Mouse (Mus musculus): ENCODE data around the gene Ppm1n. TPM values are rescaled to one million over a fixed set of nuclear protein-coding genes. Genes with fewer than 3 reads are reported as not detected.
A peak's percentile ranks its signal among the peaks of the same experiment; 100 is the strongest.

The Ppm1n gene
- total and polyA plus RNA-seq, 3 experiments, result not detected

DNA sequence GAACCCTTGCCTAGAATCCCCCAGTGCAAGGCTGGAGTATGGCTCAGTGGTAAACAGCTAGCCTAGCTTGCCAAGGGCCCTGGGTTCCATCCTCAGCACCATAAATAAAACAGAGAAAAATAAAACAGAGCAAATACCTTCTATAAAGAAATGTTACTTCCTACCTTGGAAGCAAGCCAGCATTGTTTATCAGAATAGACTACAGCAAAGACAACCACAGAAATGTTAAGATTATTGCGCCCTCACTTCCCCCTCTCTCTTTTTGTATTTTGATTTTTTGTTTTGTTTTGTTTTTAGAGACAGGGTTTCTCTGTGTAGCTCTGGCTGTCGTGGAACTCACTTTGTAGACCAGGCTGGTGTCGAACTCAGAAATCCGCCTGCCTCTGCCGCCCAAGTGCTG, 17.9 kb upstream of the Ppm1n start:
- Histone ChIP-seq H3K27ac (ENCODE audit: control insufficient read depth, low read depth, low read length) (no peak overlapping the region), H3K27me3 (ENCODE audit: control insufficient read depth in 1 of 2, insufficient read depth in 2 of 2, low read length in 2 of 2) (no peaks in the 10 kb centered on the region), H3K4me1 (ENCODE audit: control insufficient read depth in 1 of 2, insufficient read depth in 2 of 2, low read length in 2 of 2) (peaks cover 0 to 8% of the 10 kb centered on the region in 2 experiments; a peak in 2 of 4 replicates), H3K9ac (ENCODE audit: control insufficient read depth, low read depth, low read length, poor library complexity, severe bottlenecking) (no peak overlapping the region), H3K4me3 (ENCODE audit: control insufficient read depth in 1 of 2, insufficient read depth in 1 of 2, low read depth in 2 of 2, low read length in 2 of 2) (no peak overlapping the region), H3K36me3 (ENCODE audit: control insufficient read depth in 1 of 2, insufficient read depth in 2 of 2, low read length in 2 of 2) (no peaks in the 10 kb centered on the region), H3K9me3 (replicated peaks; ENCODE audit: insufficient read depth, low read length) (no peaks in the 10 kb centered on the region), H3K79me2 (ENCODE audit: control insufficient read depth, insufficient read depth, low read length, poor library complexity) (no peaks in the 10 kb centered on the region)
- peak; percentile 66 for DNase-seq (ENCODE audit: low read depth, low spot score)
- TF ChIP-seq ELF1 (IDR thresholded peaks at IDR 0.05; ENCODE audit: low read depth, low read length) (no peak), POLR2AphosphoS5 (IDR thresholded peaks at IDR 0.05; ENCODE audit: borderline replicate concordance, low read depth, low read length) (no peak), EP300 (IDR thresholded peaks at IDR 0.05; ENCODE audit: low read depth in 1 of 2, low read length in 2 of 2) (peak in 1 of 2 experiments; percentile 23; a peak in 1 of 4 replicates), ZKSCAN1 (IDR thresholded peaks at IDR 0.05; ENCODE audit: low read depth, low read length) (no peak), NELFE (IDR thresholded peaks at IDR 0.05; ENCODE audit: low read depth, low read length) (no peak), RCOR1 (IDR thresholded peaks at IDR 0.05; ENCODE audit: low read depth, low read length) (peak; percentile 93), SIN3A (IDR thresholded peaks at IDR 0.05; ENCODE audit: low read length) (0 out of 2 replicates have a peak, but pooled peaks have one; percentile 35), MYB (IDR thresholded peaks at IDR 0.05; ENCODE audit: low read depth, low read length) (no peak), GATA1 (IDR thresholded peaks at IDR 0.05; ENCODE audit: low read depth, low read length) (0 out of 2 replicates have a peak, but pooled peaks have one; percentile 30), TBP (IDR thresholded peaks at IDR 0.05; ENCODE audit: low read depth, low read length) (no peak)

DNA sequence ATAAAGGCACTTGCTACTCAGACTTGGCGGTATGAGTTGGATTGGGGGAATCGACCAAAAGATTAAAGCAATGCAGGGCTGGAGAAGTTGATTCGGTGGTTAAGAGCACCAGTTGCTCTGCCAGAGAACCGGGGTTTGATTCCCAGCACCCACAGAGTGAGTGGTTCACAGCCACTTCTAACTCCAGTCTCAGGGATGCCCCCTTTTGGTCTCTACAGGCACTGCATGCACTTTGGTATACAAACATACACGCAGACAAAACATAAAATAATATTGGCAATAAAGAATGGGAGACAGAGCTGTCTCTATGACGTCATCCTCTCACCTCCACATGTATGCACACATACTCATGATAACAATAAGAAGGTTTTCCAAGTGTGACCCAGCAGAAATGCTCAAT, 17.2 kb upstream of the Ppm1n start:
- Histone ChIP-seq H3K27me3 (ENCODE audit: control insufficient read depth in 1 of 2, insufficient read depth in 2 of 2, low read length in 2 of 2) (no peaks in the 10 kb centered on the region), H3K9me3 (replicated peaks; ENCODE audit: insufficient read depth, low read length) (no peaks in the 10 kb centered on the region), H3K27ac (ENCODE audit: control insufficient read depth, low read depth, low read length) (no peak overlapping the region), H3K79me2 (ENCODE audit: control insufficient read depth, insufficient read depth, low read length, poor library complexity) (no peaks in the 10 kb centered on the region), H3K36me3 (ENCODE audit: control insufficient read depth in 1 of 2, insufficient read depth in 2 of 2, low read length in 2 of 2) (no peaks in the 10 kb centered on the region), H3K4me3 (ENCODE audit: control insufficient read depth in 1 of 2, insufficient read depth in 1 of 2, low read depth in 2 of 2, low read length in 2 of 2) (no peak overlapping the region), H3K9ac (ENCODE audit: control insufficient read depth, low read depth, low read length, poor library complexity, severe bottlenecking) (no peak overlapping the region), H3K4me1 (ENCODE audit: control insufficient read depth in 1 of 2, insufficient read depth in 2 of 2, low read length in 2 of 2) (peaks cover 0 to 8% of the 10 kb centered on the region in 2 experiments; a peak in 2 of 4 replicates)
- no peak for TF ChIP-seq BHLHE40 (IDR thresholded peaks at IDR 0.05; ENCODE audit: borderline replicate concordance, low read depth, low read length)
- TF ChIP-seq UBTF (IDR thresholded peaks at IDR 0.05; ENCODE audit: borderline replicate concordance, insufficient read depth, low read depth, low read length), result no peak
- no peak for TF ChIP-seq CHD1 (IDR thresholded peaks at IDR 0.05; ENCODE audit: low read depth, low read length)
- peak in 2 of 3 experiments; percentile 35 to 39; a peak in 4 of 6 replicates for TF ChIP-seq CTCF (IDR thresholded peaks at IDR 0.05 in 2 of 3, conservative IDR thresholded peaks at IDR 0.05 in 1 of 3; ENCODE audit: control insufficient read depth in 1 of 3, insufficient read depth in 1 of 3, low read depth in 2 of 3, low read length in 3 of 3, poor library complexity in 1 of 3, severe bottlenecking in 1 of 3)
- no peak for TF ChIP-seq TBP (IDR thresholded peaks at IDR 0.05; ENCODE audit: low read depth, low read length)
- no peak for TF ChIP-seq GATA1 (IDR thresholded peaks at IDR 0.05; ENCODE audit: low read depth, low read length)
- no peak for TF ChIP-seq TCF12 (IDR thresholded peaks at IDR 0.05; ENCODE audit: low read depth, low read length)
- TF ChIP-seq MYB (IDR thresholded peaks at IDR 0.05; ENCODE audit: low read depth, low read length), result no peak
- peak; percentile 47 for DNase-seq (ENCODE audit: low read depth, low spot score)

All from MEL (cell line).